Mouse (Mus musculus) hindbrain, embryonic 12.5 days (tissue): ENCODE data around the gene Tecta. TPM values are rescaled to one million over a fixed set of nuclear protein-coding genes. Genes with fewer than 3 reads are reported as not detected.
A peak's percentile ranks its signal among the peaks of the same experiment; 100 is the strongest.

ENCODE experiments used
- ATAC-seq: fragments of 200-750 bp; cut with Nextera tagmentation; 2 replicates; pipeline ENCODE4 v1.8.0; 2017; ENCODE audit warnings: moderate TSS enrichment; ENCODE audit not compliant: low FRiP score
- H3K27ac ChIP-seq: fragments of 300-500 bp; sonication (generic); 2 replicates; pipeline ENCODE4 v1.5.1; 2016; ENCODE audit warnings: mild to moderate bottlenecking
- H3K27me3 ChIP-seq: fragments of 300-500 bp; sonication (generic); 2 replicates; pipeline ENCODE4 v1.6.1; 2016; ENCODE audit warnings: mild to moderate bottlenecking
- H3K36me3 ChIP-seq: fragments of 300-500 bp; sonication (generic); 2 replicates; pipeline ENCODE4 v1.6.1; 2016; ENCODE audit warnings: mild to moderate bottlenecking
- H3K4me1 ChIP-seq: fragments of 300-500 bp; sonication (generic); 2 replicates; pipeline ENCODE4 v1.6.1; 2016
- H3K4me2 ChIP-seq: fragments of 300-500 bp; sonication (generic); replicated peaks from 2 replicates; pipeline ENCODE4 v1.6.1; 2016; ENCODE audit warnings: mild to moderate bottlenecking
- H3K4me3 ChIP-seq: fragments of 300-500 bp; sonication (generic); 2 replicates; pipeline ENCODE4 v1.5.1; 2016; ENCODE audit warnings: mild to moderate bottlenecking
- H3K9ac ChIP-seq: fragments of 300-500 bp; sonication (generic); 2 replicates; pipeline ENCODE4 v1.6.1; 2016; ENCODE audit warnings: mild to moderate bottlenecking, moderate library complexity
- H3K9me3 ChIP-seq: fragments of 300-500 bp; sonication (generic); replicated peaks from 2 replicates; pipeline ENCODE4 v1.6.1; 2016; ENCODE audit warnings: mild to moderate bottlenecking
- WGBS: fragments of 180-500 bp; shearing (Covaris S2); methylation state at CpG from one replicate; pipeline ENCODE4 v1.1.7; 2016; 5-methylcytosine and 5-hydroxymethylcytosine counted together
- polyA plus RNA-seq: library from polyadenylated mRNA; unstranded; fragments of >200 nt; fragmentation: Nextera tagmentation; extraction: Ambion mirVana; gene quantifications from 2 replicates; pipeline ENCODE4 v1.2.1, GENCODE M21; 2016

Tecta gene
- polyA plus RNA-seq, result 0.94 and 1.8 TPM in 2 replicates

GRCm38 (mm10) chr9:42399829-42400228 is at the start of gene Tecta:
Gene Tecta (minus strand): TSS chr9:42399929.
- Histone ChIP-seq H3K4me1 (peaks cover 3% of the 10 kb centered on the region; the same call in 1 of the 2 replicates), H3K4me3 (no peak within 1 kb of the TSS), H3K9me3 (no peaks in the 10 kb centered on the region), H3K27ac (no peak within 1 kb of the TSS), H3K27me3 (no peaks in the 10 kb centered on the region), H3K4me2 (no peak within 1 kb of the TSS), H3K9ac (no peak within 1 kb of the TSS), H3K36me3 (no peaks in the 10 kb centered on the region)
- ATAC-seq, result no peak
- WGBS, result 64% methylated on average over 6 of the region's 6 CpGs

- peaks cover 56% of the 10 kb centered on the region for H3K36me3 ChIP-seq
- H3K4me2 ChIP-seq, result no peak overlapping the region
- 88% methylated on average over 6 of the region's 6 CpGs for WGBS
- no peak overlapping the region for H3K9ac ChIP-seq
- no peak for ATAC-seq
- no peak overlapping the region for H3K4me3 ChIP-seq
- no peak overlapping the region for H3K27ac ChIP-seq
- no peaks in the 10 kb centered on the region for H3K9me3 ChIP-seq
- H3K4me1 ChIP-seq, result no peaks in the 10 kb centered on the region
- H3K27me3 ChIP-seq, result no peaks in the 10 kb centered on the region
These were observed 49.3 kb upstream of the Tecta start for GRCm38 (mm10) chr9:42449043-42449442.

GRCm38 (mm10) chr9:42442100-42442499 is 42.4 kb upstream of the Tecta start:
- H3K36me3 ChIP-seq, result peaks cover 62% of the 10 kb centered on the region
- no peak overlapping the region for H3K4me3 ChIP-seq
- ATAC-seq, result no peak
- no peaks in the 10 kb centered on the region for H3K27me3 ChIP-seq
- no peak overlapping the region for H3K4me2 ChIP-seq
- H3K4me1 ChIP-seq, result 0 out of 2 replicates have a peak, but pooled peaks cover 7% of the 10 kb centered on the region
- WGBS, result 93% methylated on average over 8 of the region's 8 CpGs
- H3K27ac ChIP-seq, result no peak overlapping the region
- H3K9me3 ChIP-seq, result no peaks in the 10 kb centered on the region
- H3K9ac ChIP-seq, result no peak overlapping the region

- Histone ChIP-seq H3K9ac (no peak overlapping the region), H3K27me3 (no peaks in the 10 kb centered on the region), H3K4me2 (no peak overlapping the region), H3K4me1 (0 out of 2 replicates have a peak, but pooled peaks cover 7% of the 10 kb centered on the region), H3K4me3 (no peak overlapping the region), H3K36me3 (peaks cover 68% of the 10 kb centered on the region), H3K9me3 (no peaks in the 10 kb centered on the region), H3K27ac (no peak overlapping the region)
- ATAC-seq, result no peak
- WGBS, result 100% methylated on average over 2 of the region's 2 CpGs
These were observed 41.5 kb upstream of the Tecta start for GRCm38 (mm10) chr9:42441234-42441633.

GRCm38 (mm10) chr9:42439446-42439845 is 39.7 kb upstream of the Tecta start:
- Histone ChIP-seq H3K9ac (no peak overlapping the region), H3K9me3 (no peaks in the 10 kb centered on the region), H3K4me3 (no peak overlapping the region), H3K27ac (no peak overlapping the region), H3K36me3 (peaks cover 64% of the 10 kb centered on the region), H3K4me2 (no peak overlapping the region), H3K4me1 (0 out of 2 replicates have a peak, but pooled peaks cover 7% of the 10 kb centered on the region), H3K27me3 (no peaks in the 10 kb centered on the region)
- 35% methylated on average over 4 of the region's 4 CpGs for WGBS
- ATAC-seq, result no peak

- H3K36me3 ChIP-seq, result peaks cover 54% of the 10 kb centered on the region
- peaks cover 8% of the 10 kb centered on the region for H3K4me1 ChIP-seq
- no peak overlapping the region for H3K4me2 ChIP-seq
- WGBS, result 93% methylated on average over 2 of the region's 2 CpGs
- H3K27me3 ChIP-seq, result no peaks in the 10 kb centered on the region
- ATAC-seq, result no peak
- H3K4me3 ChIP-seq, result no peak overlapping the region
- no peak overlapping the region for H3K27ac ChIP-seq
- no peak overlapping the region for H3K9ac ChIP-seq
- H3K9me3 ChIP-seq, result no peaks in the 10 kb centered on the region
These were observed 32.4 kb upstream of the Tecta start for GRCm38 (mm10) chr9:42432155-42432554.

GRCm38 (mm10) chr9:42431606-42432005 is 31.9 kb upstream of the Tecta start:
- H3K9ac ChIP-seq, result no peak overlapping the region
- 93% methylated on average over 2 of the region's 2 CpGs for WGBS
- ATAC-seq, result no peak
- H3K4me1 ChIP-seq, result peaks cover 14% of the 10 kb centered on the region
- no peak overlapping the region for H3K4me3 ChIP-seq
- peaks cover 52% of the 10 kb centered on the region for H3K36me3 ChIP-seq
- H3K27me3 ChIP-seq, result no peaks in the 10 kb centered on the region
- no peak overlapping the region for H3K27ac ChIP-seq
- H3K4me2 ChIP-seq, result no peak overlapping the region
- no peaks in the 10 kb centered on the region for H3K9me3 ChIP-seq

- 71% methylated on average over 12 of the region's 12 CpGs for WGBS
- Histone ChIP-seq H3K36me3 (peaks cover 42% of the 10 kb centered on the region), H3K4me1 (peaks cover 17% of the 10 kb centered on the region), H3K27me3 (no peaks in the 10 kb centered on the region), H3K9me3 (no peaks in the 10 kb centered on the region), H3K4me3 (no peak overlapping the region), H3K9ac (no peak overlapping the region), H3K27ac (no peak overlapping the region), H3K4me2 (no peak overlapping the region)
- ATAC-seq, result no peak
These were observed 28.6 kb upstream of the Tecta start for GRCm38 (mm10) chr9:42428060-42428924.

- H3K4me2 ChIP-seq, result no peak overlapping the region
- H3K4me3 ChIP-seq, result no peak overlapping the region
- peak overlapping the region; percentile 45 for H3K27ac ChIP-seq
- 30% methylated on average over 10 of the region's 10 CpGs for WGBS
- H3K4me1 ChIP-seq, result peaks cover 17% of the 10 kb centered on the region
- 0 out of 2 replicates have a peak overlapping the region, but pooled peaks have one; percentile 18 for H3K9ac ChIP-seq
- H3K27me3 ChIP-seq, result no peaks in the 10 kb centered on the region
- no peak; the same call in 1 of the 2 replicates for ATAC-seq
- H3K9me3 ChIP-seq, result no peaks in the 10 kb centered on the region
- H3K36me3 ChIP-seq, result peaks cover 54% of the 10 kb centered on the region
These were observed 27.1 kb upstream of the Tecta start for GRCm38 (mm10) chr9:42426661-42427358.

GRCm38 (mm10) chr9:42423649-42424048 is 23.9 kb upstream of the Tecta start:
- 93% methylated on average over 2 of the region's 2 CpGs for WGBS
- H3K27me3 ChIP-seq, result no peaks in the 10 kb centered on the region
- no peak overlapping the region for H3K27ac ChIP-seq
- no peak overlapping the region for H3K9ac ChIP-seq
- H3K4me2 ChIP-seq, result no peak overlapping the region
- H3K4me3 ChIP-seq, result no peak overlapping the region
- peaks cover 36% of the 10 kb centered on the region for H3K36me3 ChIP-seq
- no peak for ATAC-seq
- peaks cover 14% of the 10 kb centered on the region for H3K4me1 ChIP-seq
- H3K9me3 ChIP-seq, result no peaks in the 10 kb centered on the region

- Histone ChIP-seq H3K9me3 (no peaks in the 10 kb centered on the region), H3K27ac (no peak overlapping the region), H3K36me3 (peaks cover 27% of the 10 kb centered on the region), H3K4me1 (no peaks in the 10 kb centered on the region), H3K4me3 (no peak overlapping the region), H3K9ac (no peak overlapping the region), H3K27me3 (no peaks in the 10 kb centered on the region), H3K4me2 (no peak overlapping the region)
- no peak for ATAC-seq
- 78% methylated on average over 2 of the region's 2 CpGs for WGBS
These were observed 20.0 kb upstream of the Tecta start for GRCm38 (mm10) chr9:42419687-42420086.

- peaks cover 27% of the 10 kb centered on the region for H3K36me3 ChIP-seq
- no peak overlapping the region for H3K4me2 ChIP-seq
- no peak overlapping the region for H3K9ac ChIP-seq
- 0 out of 2 replicates have a peak, but pooled peaks cover 6% of the 10 kb centered on the region for H3K4me1 ChIP-seq
- ATAC-seq, result no peak
- no peak overlapping the region for H3K27ac ChIP-seq
- H3K4me3 ChIP-seq, result no peak overlapping the region
- WGBS, result 92% methylated on average over 5 of the region's 5 CpGs
- H3K27me3 ChIP-seq, result no peaks in the 10 kb centered on the region
- H3K9me3 ChIP-seq, result no peaks in the 10 kb centered on the region
These were observed 19.1 kb upstream of the Tecta start for GRCm38 (mm10) chr9:42418786-42419185.
